Mouse (Mus musculus): Measurements from ENCODE around the gene Phf21a. TPM values are rescaled to one million over a fixed set of nuclear protein-coding genes. Genes with fewer than 3 reads are reported as not detected.

Gene Phf21a
- total RNA-seq, 2 experiments from 2014 or later, result 97.9 to 104 TPM

DNA sequence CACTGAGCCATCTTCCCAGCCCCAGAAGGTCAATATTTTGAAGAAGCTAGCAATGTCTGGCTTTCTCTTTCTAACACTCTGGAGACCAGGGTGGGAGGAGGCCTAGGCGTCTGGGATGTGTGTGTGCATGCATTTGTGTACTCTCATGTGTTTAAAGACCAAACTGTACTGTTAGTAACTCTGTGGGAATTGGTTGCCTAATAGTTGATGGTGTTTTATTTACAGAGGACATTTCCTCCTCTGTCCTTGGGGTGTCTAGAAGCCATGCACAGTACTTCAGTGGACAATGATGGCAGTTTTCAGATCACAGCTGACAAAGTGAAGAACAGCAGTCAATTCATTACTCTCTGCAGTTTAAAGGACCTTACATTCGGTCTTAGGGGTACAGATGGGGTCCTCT is 254.3 kb downstream of the Phf21a start:
- no peak for DNase-seq (ENCODE audit: extremely low spot score in 1 of 2, low spot score in 1 of 2)

DNA sequence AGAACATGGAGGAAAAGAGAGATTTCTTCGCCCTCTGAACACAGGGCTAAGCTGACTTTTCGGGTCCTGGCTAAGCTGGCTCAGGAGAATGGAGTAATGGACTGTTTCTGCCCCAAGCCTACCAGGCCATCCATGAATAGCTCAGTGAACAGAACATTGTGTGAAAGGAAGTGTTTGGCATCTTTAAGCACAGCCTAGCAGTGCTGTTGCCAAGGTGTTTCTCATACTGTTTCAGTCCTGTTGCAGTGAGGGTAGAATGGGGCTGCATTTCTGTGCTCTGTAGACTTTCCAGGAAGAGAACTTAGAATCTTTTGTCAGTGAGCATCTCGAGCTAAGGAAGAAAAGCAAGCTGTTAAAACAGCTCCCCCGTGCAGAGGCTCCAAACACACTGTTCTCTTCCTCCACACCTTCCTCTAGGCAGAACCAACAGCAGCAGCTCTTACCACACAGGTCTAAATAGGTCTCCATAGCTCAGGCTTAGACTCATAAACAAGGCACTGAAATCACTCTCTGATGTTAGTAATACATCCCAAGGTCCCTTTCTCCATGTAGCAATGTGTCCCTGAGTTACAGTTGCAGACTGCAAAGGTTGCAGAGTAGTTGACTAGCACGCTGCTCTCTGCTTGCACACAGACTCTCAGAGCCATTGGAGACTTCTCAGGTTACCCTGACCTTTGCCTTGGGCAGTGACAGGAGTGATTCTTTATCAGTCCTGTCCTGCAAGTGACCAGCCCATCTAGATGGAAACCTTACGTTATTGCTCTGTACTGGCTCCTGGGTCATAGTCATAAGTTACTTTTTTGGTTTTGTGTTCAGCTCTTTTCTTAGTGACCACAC is 256.9 kb downstream of the Phf21a start:
- no peak for DNase-seq (ENCODE audit: extremely low spot score in 1 of 2, low spot score in 1 of 2)

DNA sequence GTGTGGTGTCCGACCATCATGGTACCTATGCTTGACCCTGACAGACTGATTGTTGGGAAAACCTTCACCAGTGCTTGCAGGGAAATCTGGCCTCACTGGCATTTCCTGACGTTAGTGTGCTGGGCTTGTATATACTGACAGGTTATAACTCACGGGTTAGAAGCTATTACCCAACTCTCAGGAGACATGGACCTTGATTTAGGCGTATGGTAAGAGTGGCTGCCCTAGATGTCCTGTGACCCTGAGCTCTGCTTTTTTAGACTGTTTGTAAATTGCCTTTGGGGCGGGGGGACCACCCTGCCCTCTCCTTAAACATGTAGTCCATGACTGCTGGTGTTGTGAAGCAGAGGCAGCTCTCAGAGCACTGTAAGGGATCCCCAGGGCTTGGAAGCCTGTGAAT is 257.8 kb downstream of the Phf21a start:
- DNase-seq (ENCODE audit: extremely low spot score in 1 of 2, low spot score in 1 of 2), result no peak

DNA sequence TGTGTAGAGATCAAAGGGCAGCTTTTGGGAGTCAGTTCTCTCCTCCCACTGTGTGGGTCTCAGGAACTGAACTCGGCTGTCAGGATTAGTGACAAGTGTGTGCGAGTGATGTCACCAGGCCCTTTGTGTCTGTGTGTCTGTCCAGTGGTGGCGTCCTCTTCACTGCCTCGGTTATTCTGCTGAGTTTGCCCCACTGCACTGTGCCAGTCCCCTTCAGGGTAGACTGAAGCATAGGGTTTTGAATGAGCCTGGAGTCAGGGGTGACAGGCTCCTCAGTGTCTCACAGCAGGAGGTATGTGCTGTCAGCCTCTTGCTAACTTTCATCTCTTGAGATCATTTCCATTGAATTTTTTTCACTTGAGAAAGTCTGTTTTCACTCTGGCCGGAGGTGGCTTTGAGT is 260.5 kb downstream of the Phf21a start:
- no peak for DNase-seq (ENCODE audit: extremely low spot score in 1 of 2, low spot score in 1 of 2)

DNA sequence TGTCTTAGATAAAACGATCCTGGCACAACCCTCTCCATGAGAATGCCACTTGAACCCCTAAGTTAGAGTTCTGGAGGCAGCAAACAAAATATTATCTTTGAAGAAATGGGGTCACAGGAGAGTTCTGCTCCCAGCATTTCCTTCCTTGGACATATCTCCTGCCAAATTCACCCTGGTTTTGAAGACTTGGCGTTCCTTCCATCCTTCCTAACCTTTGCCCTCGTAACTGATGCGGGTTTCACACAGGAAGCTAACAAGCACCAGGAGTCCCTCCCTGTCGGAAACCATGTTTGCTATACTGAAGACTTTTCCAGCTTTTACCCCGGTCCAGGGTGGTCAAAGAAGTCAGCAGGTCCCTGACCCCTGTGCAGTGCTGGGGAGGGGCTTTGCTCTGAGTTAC is 261.3 kb downstream of the Phf21a start:
- no peak for DNase-seq (ENCODE audit: extremely low spot score in 1 of 2, low spot score in 1 of 2)

DNA sequence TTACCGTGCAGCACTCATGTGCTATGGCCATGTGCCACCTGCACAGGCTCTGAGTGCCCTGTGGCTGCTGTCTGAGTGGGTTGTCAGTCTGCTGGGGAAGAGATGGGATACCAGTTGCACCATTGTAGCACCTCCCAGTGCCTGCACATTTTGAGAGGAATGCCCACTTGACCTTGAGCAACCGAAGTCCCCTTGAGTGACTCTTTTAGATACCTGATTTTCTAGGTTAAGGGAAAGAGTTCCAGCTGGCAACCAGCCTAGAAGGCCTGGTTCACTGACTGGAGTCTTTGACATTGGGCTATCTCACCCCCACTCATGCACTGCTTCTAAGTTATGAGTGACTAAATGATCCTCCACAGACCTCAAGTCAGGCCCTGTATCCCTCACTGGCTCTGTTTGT is 266.4 kb downstream of the Phf21a start:
- no peak for DNase-seq (ENCODE audit: extremely low spot score in 1 of 2, low spot score in 1 of 2)

DNA sequence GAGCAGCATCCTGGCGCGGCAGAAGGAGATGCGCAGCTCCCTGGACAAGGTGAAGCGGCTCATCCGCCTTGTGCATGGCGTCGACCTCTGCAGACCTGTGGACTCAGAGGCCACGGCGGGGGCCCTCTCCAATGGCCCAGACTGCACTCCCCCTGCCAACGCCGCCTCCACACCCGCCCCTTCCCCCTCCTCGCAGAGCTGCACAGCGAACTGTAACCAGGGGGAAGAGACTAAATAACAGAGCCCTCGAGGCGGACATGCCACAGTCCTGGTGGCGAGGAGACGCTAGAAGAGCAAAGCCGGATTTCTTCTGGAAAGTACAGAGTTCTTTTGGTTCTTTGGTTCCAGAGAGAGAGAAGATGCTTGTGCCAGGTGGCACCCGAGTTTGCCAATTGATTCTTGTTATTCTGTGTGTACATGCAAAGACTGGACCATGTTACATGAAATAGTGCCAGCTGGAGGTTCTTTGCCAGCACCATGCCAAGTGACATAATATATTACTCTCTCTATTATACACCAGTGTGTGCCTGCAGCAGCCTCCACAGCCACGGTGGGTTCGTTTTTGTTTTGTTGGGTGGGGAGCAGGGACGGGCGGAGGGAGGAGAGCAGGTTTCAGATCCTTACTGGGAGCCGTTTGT is 267.4 kb downstream of the Phf21a start:
- DNase-seq (ENCODE audit: extremely low spot score in 1 of 2, low spot score in 1 of 2), result no peak

DNA sequence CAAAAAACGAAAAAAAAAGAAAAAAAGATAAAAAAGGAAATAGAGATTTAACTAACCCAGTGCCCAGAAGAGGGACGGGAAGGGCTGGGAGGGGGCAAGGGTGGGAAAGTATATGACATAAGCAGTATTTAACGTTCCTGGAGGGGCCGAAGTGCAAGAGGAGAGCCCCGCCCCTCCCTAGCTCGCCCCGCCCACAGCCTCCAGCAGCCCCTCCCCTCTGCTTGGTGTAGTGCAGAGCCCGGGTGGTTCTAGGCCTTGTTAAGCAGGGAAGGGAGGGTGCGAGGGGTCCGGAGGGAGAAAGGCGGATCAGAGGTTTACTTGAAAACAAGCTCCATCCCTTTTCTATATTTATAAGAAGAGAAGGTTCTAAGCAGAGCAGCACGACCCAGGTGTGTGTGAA is 268.0 kb downstream of the Phf21a start:
- no peak for DNase-seq (ENCODE audit: extremely low spot score in 1 of 2, low spot score in 1 of 2)

DNA sequence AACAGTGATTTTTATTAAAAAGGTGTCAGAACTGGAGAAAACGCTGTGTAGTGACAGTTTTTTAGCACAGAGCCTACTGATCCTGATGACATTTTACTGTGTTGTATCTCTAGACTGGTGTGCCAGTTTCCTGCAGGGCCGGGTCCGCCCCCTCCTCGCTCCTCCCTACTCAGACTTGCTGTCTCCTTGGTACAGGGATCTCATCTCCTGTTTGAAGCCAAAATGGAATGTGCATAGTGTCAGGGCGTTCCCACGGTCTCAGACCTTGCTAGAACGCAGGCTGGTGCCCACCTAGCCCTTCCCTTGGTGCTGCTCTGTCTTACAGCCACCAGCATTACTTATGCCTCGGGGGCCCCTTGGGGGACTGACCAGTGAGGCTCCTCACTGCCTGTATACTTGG is 268.9 kb downstream of the Phf21a start:
- no peak for DNase-seq (ENCODE audit: extremely low spot score in 1 of 2, low spot score in 1 of 2)

DNA sequence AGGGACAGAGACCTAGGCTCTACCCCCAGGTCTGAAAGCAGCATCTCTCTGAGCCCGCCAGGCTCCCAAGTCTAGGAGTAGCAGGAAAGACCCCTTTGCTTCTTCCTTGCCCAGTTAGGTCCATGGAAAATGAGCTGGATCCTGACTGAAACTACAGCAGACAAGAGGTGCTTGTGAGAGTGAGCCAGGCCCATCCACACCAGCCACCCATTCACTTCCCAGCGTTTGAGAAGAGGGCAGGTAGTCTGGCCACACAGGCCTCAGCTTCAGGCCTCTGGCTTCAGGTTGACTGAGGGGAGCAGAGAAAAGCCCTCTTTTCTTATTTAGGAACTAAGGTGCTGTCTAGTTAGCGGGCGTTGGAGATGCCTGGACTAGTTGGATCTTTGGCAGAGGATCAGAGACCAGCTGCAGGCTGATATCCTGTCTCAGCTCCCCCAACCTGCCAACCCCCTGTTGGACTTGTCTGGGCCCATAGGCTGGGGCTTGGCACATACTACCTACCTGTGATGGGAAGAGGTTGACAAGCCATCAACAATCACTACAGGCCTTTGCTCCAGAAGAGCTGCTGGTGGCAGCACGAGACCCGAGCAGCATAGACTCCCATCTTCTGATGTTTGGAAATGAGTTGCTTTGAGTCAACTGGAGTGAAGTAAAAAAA is 269.8 kb downstream of the Phf21a start:
- no peak for DNase-seq (ENCODE audit: extremely low spot score in 1 of 2, low spot score in 1 of 2)

DNA sequence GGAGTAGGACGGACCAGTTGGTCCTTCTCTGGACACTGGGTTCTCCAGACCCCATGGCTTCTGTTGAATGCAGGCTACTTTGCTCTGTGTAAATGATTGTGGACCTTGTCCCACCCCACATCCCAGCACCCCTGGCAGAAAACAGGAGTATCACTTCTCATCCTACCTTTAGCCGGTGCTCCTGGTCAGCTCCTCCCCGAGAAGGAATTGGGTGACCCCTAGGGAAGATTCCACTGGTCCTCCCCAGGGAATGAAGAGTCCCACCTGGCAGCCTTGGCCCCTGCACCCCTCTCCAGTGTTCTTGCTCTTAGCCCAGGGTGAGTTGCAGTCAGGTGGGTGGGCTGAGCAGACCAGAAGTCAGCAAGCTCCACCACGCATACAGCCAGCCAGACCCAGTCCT is 271.2 kb downstream of the Phf21a start:
- DNase-seq (ENCODE audit: extremely low spot score in 1 of 2, low spot score in 1 of 2), result no peak

DNA sequence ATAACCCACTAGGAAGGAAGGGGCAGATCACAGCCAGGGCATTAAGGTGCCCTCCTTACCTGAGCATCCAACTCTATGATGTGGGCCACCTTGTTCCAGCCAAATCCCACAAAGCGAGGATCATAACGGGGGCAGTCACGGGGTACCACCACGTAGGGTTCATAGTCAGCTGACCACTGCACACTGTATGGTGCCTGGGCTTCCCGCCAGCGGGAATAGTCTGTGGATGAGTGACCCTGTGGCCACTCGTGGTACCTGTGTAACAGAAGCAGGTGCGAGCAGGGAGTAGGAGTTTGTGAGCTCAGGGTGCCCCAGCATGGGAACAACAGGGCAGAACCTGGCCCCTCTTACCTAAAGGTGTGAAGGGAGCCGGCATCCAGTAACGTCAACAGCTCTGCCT is 272.7 kb downstream of the Phf21a start:
- DNase-seq (ENCODE audit: extremely low spot score in 1 of 2, low spot score in 1 of 2), result no peak

DNA sequence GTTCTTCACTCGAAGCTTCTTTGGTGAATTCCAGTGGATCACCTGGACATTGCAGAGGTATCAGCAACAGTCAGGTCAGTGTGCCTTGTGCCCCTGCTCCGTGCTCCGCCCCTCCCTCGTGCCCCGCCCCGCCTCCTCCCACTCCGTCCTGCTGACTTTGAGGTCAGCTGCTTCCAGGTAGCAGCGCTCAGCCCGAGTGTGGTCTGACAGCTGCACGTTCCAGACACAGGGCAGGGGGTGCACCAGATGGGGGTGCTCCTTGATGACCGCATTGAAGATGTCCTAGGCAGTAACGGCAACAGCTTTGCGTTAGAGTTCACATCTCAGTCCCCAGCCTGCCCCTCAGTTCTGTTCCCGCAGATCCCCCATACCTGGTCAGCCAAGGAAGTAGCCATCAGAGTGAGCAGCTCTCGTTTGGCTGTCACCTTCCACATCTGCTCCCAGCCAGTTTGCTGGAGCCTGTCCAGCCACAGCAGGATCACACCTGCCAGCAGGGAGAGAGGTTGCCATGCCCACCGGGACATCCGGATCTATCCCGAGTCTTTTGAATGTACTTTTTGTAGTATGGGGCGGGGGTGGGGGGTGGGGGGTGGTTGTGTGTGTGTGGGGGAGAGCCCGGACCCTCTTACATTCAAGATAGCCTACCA is 274.6 kb downstream of the Phf21a start:
- no peak for DNase-seq (ENCODE audit: extremely low spot score in 1 of 2, low spot score in 1 of 2)

DNA sequence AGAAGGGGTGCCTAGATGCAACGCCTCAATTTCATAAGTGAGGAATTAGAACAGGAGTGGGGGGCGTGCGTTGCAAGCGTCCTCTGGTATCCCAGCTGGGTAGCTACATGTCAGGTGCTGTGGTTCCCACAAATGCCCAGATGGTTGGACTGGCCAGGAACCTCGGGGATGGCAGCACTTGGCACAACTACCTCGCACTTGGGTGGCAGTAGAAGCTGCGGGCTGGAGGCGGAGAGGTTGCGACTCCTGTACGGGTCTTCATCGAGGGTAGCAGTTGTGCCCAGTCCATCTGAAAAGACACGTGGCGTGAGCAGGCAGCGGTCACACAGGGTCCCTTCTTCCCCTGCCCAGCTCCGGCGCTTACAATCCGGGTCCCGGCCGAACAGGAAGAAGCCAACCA is 277.5 kb downstream of the Phf21a start:
- no peak for DNase-seq (ENCODE audit: extremely low spot score in 1 of 2, low spot score in 1 of 2)

DNA sequence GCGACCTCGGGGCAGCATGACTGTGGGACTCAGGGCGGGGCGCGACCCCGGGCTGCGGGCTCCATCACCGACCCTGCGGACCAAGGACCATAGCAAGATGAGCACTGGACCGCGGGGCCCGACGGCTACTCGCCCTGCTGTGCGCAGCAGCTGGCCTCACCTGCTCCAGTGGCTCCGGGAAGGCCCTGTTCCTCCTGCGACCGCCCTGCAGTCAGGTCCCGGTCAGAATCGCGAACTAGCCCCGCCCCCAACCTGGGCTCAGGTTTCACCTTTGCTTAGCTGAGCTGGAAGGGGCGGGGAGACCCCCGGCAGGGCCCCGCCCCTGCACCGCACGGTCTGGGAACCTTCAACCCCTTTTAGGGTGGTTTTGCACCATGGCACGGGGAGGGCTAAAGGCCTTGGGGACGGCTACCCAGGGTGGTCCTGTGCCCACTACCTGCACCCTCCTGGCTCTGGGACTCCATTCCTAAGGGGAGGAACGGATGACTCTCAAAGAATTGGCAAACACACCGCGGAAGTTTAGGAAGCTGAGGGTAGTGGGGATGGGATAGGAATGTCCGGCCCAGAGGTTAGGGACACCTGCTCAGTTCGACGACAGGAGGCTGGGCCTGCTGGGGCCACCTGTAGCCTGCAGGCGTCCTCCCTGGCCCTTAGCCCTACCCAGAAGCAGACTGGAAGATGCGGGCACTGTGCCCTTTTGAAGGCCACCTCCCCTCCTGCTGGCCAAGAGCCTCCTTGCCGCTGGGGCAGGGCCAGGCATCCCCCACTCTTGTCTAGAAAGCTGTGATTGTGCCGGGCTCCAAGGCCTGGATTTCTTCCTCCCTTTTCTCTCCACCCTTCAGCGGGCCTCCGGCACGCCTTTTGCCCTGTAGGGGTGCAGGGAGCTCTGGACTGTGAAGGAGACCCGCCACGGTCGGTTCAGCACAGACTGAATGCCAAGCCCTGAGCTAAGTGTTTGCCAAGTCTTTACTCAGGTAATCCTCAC is 278.2 kb downstream of the Phf21a start:
- no peak for DNase-seq (ENCODE audit: extremely low spot score in 1 of 2, low spot score in 1 of 2)

DNA sequence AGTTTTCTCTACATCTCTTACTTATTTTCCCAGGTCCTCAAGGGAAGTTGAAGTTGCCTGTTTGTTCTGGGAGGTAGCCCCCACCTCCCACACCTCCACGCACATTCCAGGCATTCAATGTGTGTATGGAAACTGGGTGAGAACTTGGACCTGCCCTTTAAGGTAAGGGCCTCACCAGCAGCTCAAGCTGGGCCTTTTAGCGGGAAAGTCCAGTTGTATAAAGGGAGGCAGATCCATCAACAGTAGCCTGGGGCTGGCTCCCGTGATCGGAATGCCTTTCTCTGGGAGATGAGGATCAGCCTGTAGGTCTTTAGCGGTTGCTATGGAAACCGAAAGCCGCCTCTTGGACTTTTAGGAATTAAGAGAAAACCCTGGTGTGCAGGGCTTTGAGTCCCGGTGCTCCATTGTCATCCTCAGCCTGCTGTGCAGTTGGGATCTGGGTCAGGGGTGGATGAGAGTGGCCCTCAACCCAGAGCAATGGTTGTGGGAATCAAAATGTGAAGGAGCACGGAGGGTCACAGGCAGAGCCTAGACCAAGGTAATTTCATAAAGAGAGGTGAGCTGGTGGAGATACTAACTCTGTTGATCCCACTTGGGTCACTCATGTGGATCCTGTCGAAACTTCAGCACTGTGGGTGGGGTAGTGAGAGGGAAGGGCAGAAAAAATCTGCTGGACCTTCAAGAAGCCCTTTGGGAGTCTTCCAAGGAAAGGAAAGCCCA is 279.2 kb downstream of the Phf21a start:
- DNase-seq (ENCODE audit: extremely low spot score in 1 of 2, low spot score in 1 of 2), result no peak

DNA sequence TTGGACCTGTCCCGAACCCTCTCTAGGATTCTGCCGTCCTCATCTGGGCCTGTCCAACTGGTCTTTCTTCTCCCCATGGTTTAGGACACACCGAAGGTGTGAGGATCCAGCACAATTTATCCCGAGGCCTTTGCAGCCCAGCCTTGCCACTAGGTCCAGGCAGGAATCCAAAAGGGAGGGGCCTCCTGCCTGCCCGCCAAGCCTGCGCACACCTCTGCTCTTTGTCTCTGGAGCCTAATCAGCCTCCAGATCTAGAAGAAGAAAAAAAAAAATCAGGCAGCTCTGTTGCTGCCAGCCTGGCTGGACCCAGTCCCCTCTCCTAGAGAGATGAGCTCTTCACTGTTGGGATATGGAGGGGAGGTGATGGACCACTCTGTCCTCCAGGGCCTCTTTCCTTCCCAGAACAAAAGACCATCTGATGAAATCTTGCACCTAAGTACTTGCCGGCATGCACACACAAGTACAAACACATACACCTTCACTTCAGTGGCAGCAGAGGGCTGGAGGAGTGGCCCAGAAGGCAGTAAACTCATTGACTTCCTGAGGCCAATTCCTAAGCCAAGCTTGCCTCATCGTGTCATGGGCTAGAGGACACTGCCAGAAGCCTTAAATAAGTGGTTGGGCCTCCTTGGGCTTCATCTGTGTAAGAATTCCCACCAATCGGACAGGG is 280.0 kb downstream of the Phf21a start:
- no peak for DNase-seq (ENCODE audit: extremely low spot score in 1 of 2, low spot score in 1 of 2)

DNA sequence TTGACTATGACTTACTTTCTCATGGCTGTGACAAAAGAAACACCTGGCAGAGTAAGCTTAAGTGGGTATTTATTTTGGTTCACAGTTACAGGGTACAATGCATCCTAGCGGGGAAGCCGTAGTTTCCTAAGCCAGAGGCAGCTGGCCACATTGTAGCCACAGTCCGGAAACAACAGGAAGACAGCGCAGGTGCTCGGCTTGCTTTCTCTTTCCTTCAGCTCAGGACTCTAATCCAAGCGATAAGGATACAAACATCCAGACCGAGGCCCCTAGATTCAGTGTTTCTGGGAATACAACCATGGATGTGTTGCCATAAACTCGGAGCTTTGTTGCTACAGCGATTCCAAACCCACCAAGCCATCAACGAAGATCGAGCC is 280.5 kb downstream of the Phf21a start:
- DNase-seq (ENCODE audit: extremely low spot score in 1 of 2, low spot score in 1 of 2), result no peak

DNA sequence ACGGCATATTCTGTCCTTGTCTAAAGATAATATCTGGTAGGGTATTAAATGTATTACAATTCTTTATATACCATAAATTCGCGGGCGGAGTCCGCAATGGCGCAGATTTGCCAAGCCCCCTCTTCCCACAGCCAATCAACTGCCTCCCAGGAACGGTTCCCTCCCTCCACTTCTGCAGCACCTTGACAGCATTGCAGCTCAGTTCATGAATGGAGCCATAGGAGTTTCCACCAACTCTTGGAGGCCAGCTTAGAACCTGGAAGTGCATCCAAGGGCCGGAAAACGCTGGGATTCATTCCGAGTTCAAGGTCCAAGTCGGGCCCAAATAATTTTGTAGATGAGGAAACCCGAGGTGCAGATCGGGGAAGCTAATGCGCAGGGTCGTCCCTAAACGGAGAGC is 281.6 kb downstream of the Phf21a start, which contains the start of the genes Pex16 and Large2:
Gene Pex16, plus strand, starts transcription at position 163 of the 400 bp plus-strand sequence.
Gene Large2, minus strand, starts transcription at position 356 of the 400 bp plus-strand sequence.
- no peak for DNase-seq (ENCODE audit: extremely low spot score in 1 of 2, low spot score in 1 of 2)
